Mouse (Mus musculus) frontal cortex, adult (tissue): ENCODE measurements at regions not wholly inside any gene's neighbourhood (a gene's known extent, or its start where the extent isn't known, plus 50 kb on each side); places are given as distances from the start of the nearest gene placed in this dataset.

Experiments used
- ATAC-seq: cut with Nextera tagmentation; 2 replicates; pipeline ENCODE4 v1.9.2; 2017; ENCODE audit warnings: mild to moderate bottlenecking, moderate library complexity, mixed read lengths; ENCODE audit not compliant: low TSS enrichment

- no peak for ATAC-seq
These were observed 294.0 kb upstream of the Tle4 start for GRCm38 (mm10) chr19:14891689-14892389.

- peak; percentile 55 for ATAC-seq
These were observed 293.2 kb upstream of the Tle4 start for GRCm38 (mm10) chr19:14891090-14891428.

DNA sequence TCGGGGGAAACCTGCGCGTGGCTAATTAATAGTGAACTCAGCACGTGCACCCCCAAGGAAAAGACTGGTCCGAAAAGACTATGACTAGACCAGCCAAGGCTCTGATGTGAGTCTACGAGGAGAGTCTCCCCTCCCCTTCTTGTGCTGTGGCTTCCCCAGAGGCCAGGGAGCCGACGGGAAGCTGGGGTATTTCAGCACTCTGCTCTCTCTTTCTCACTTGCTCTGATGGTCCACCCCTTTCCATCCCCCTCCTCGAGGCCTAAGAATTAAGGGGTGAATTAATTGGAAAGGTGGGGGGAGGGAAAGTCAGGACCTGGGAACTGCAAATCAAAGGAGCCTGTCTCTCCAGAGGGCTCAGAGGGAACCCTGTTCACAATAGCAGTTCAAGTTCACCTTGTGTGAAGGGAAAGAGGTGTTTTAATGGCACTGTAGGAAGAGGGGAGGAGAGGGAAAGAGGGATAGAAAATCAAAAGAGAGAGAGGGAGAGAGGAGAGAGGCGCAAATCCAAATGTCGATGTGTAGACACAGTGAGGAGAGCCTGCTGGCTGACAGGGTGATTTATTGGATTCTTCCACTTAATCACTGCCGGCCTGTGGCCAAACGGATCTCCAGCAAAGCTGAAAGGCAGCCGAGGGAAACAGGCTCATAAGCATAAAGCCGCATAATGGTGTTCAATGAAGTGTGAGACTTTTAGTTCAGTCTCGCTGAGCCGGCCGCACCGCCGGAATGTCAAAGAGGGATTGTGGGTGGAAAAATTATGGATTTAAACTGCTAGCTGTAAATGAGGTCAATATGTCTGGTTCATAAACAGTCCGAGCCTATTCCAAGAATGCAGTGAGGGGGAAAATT lies 292.6 kb upstream of the Tle4 start:
- ATAC-seq = peak; percentile 88

GRCm38 (mm10) chr19:14889794-14890193 lies 291.9 kb upstream of the Tle4 start:
- ATAC-seq = 0 out of 2 replicates have a peak, but pooled peaks have one; percentile 12

DNA sequence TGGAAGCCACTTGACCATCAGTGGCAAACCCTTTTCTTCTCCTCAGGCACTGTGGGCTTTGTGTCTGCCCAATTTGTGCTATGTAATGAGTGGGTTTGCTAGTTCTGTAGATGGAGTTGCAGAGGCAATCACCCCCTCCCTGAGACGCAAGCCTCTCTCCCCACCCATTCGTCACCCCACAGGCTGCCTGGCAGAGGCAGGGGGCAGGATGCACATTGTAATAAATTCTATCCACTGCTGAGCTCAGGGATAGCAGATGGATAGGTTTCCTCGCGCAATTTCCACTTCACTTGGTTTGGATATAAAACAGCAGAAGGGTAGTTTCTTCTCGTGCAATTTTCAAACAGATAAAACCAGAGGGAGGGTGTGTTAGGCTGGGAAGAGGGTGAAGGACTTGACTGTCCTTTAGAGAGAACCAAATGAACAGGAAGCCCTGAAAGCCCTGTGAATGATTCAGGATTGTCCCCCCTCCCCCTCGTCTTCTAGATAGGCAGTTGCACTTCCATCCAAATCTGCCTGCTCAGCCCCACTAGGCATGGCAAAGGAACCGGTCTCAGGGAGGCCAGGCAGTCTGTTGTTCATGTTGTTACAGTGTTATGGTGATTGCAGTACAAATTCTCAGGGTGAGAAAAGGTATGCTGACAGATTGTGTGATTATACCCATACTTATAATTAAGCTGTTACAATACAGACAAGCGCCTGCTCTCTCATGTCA lies 286.0 kb upstream of the Tle4 start:
- ATAC-seq = peak; percentile 55; the same call in 1 of the 2 replicates

GRCm38 (mm10) chr19:14880818-14881217 lies 283.0 kb upstream of the Tle4 start:
- no peak for ATAC-seq

DNA sequence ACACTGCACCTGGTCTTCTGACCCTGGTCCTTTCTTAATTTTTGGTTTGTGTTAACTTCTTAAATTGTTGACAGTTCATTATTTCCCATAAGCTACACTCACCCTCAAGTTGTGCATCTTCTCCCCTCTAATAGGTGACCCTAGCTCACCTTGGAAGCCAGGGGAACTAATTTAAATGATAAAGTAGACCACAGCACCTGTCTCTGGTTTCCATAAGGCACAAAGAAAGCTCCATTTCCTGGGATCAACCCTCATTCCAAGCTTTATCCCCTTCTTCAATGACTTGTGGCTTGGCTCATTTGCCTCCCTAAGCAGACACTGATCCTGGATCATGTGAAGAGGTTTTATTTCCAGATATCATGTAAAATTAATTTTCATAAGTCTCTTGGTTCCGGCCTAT lies 276.1 kb upstream of the Tle4 start:
- no peak for ATAC-seq

DNA sequence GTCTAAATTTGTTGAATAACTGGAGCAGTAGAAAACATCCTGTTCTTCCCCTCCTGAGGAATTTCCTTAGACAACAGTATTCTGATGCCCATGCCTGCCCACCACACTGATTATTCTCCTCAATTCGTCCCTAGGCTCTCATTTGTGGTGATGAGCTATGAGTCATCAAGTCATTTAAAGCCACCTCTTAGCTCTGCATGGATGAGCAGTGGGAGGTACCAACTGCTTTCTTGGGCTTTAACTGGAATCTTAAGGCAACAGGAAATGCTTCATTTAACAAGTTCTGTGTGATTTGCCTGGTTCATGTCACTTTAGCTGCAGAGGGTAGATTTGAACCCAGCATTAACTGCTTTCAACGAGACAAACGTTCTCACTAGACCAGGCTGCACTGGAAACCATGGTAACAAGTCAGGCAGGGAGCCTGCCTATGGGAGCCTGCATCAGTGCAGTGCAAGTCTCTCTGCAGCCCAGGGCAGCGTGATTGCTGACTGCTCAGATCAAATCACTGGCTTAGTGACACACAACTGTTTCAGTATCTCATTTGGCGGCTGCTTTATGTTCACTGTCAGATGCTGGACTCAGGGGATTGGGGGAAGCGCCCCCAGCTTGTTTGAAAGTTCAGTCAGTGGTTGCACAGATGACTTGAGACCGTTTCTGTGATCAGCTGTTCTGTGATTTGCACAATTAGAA lies 273.5 kb upstream of the Tle4 start:
- ATAC-seq = peak; percentile 97

GRCm38 (mm10) chr19:14862654-14863468 lies 265.0 kb upstream of the Tle4 start:
- no peak for ATAC-seq

- no peak for ATAC-seq
These were observed 257.2 kb upstream of the Tle4 start for GRCm38 (mm10) chr19:14855036-14855435.

DNA sequence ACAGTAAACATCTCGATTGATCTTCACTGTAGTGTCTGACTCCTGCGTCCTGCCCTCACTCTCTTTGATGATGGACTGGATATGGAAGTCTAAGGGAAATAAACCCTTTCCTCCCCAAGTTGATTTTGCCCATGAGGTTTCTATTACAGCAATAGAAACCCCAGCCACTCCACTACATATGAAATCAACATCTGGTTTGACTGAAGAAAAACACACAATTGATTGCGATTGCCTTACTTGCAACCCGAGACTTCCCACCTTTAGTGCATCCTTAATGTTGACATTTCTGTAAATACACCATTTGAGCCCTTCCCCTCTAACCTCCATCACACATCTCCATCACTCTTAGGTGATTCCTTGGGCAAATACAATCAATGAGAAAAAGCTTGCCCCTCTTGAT lies 255.6 kb upstream of the Tle4 start:
- no peak for ATAC-seq

- no peak for ATAC-seq
These were observed 251.7 kb upstream of the Tle4 start for GRCm38 (mm10) chr19:14849561-14849960.

DNA sequence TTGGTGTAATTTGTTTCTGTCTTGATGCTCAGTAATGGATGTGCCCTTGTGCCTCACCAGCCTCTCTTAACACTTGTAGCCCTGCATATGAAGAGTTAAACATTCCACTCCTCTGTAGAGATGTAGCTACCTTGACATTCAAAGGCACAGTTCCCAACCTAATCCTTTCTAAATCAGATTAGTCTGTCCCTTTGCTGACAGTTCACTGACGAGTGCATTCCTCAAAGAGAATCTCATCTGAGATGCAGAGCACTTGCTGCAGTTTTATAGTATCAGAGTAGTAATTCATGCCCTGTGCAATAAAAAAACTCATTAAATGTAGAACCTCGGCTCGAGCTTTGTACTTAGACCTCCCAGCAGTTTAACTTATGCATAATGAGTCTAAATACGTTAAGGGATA lies 249.3 kb upstream of the Tle4 start:
- no peak for ATAC-seq

DNA sequence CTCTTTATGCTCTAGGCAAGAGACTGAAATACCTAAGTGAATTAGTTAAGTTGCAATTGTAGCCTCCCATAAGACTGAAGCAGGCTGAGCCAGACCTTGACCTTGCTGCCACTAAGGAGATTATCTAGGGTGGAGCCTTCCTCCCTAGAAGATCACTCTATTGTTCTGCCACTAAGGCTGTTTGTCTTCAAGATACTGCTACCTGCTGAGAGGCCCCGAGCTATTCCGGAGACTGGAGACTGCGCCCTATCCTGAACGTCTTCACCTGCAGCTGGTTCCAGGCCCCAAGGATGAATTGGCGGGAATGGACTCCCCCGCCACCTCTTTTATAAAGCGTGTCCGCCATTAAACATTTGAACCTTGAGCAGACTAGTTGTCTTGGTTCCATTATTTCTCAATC lies 237.8 kb upstream of the Tle4 start:
- ATAC-seq = no peak

- no peak for ATAC-seq
These were observed 218.5 kb upstream of the Tle4 start for GRCm38 (mm10) chr19:14816354-14816753.

GRCm38 (mm10) chr19:14806787-14807186 lies 208.9 kb upstream of the Tle4 start:
- no peak for ATAC-seq

DNA sequence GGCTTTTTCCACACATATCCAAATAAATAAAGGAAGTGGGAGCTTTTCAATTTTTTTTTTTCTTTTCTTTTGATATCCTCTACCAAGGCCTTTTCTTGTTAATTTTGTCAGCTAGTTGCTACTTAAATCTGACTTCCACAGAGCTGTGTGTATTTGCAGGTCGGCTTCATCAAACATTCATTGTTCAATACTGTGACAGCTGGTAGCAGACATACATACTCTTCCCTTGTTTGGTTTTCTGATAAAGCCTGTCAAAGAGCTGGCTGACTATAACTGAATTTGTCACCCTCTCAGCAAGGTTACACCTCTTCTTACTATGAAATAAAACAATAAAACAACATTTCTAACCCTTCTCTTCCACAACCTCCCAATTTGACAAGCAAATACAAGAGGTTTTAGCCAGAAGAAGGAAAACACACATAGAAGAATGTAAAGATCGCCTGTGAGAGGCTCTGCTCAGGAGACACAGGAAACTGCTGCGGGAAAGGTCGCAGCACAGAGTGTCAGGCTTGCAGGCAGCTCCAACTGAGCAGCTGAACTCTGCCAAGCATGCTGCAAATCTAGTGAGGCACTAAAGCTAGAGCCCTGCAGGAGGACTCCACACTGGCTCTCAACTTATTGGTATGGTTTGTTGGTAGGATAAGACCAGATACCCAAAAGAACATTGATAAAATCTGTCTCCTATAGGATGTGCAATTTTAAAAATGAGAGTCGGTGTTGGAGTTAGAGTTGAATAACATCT lies 205.2 kb upstream of the Tle4 start:
- no peak for ATAC-seq

- ATAC-seq = no peak
These were observed 203.8 kb upstream of the Tle4 start for GRCm38 (mm10) chr19:14801669-14802068.

DNA sequence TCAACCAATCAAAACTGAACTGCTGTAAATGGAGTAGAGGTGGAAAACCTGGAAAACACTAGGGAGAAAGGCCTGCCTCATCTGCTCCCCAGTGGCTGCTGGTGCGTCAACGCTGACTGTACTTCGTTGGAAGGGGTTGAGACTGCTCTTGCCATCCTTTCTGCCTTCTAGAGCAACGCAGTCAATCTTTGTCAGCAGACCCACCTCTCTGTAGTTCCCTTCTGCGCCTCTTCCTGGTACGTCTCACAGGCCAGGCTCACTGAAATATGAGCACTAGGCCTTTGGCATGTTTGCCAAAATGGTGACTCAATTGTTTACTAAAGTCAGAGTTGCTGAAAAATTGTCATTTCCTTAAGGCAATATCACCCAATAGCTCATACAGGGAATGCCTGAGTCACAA lies 201.2 kb upstream of the Tle4 start:
- no peak for ATAC-seq

DNA sequence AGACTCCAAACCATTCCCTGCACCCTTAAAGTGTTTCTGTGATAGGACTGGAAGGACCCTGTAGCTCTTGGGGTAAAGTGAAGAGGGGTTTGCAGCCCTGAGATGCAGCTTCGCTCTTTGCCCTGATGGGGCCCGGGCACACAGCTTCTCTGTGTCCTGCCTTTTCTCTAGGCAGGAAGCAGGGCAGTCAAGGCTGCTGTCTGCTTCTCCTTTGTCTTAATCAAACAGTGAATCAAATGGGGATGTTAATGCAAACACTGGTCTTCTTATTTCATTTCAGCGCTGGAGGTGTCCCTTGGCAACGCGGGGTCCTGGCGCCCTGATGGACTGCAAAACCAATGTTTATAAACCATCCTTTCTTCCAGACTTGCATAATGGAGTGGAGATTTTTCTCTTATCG lies 200.6 kb upstream of the Tle4 start:
- ATAC-seq = no peak

DNA sequence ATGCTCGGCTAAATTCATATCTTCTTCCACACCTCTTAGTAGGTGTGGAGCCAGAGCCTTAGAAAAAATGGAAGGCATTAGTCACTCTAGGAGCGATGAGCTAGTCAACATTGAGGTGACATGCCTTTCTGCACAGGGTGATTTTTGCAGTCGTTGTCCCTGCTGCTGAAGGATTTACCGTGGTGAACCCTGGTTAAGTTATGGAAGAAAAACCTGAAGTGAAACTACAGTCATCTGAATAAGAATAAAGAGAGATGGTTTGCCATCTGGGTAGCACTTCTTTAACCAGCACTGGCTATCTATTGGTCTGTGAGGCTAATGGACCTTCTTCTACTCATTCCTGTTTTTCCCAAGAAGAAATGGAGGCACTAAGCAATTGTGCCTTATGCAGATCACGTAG lies 198.1 kb upstream of the Tle4 start:
- no peak for ATAC-seq
